Mouse (Mus musculus) spleen, embryonic (tissue): ENCODE data around the gene Rsbn1l.

Experiments used
- CTCF ChIA-PET: fragments of 350-600 bp; sonication (Branson Sonifier 250); formaldehyde crosslinking; loops from one replicate; lab custom pipeline; 2022; lab: Charles Lee

The Rsbn1l gene

GRCm38 (mm10) chr5:20913372-20914275 is 42.6 kb downstream of the Rsbn1l start:
- CTCF ChIA-PET, result interaction anchor here (0.9 to 1.4 kb wide), 6 partner anchors 11 to 60 kb away, joined by 3 to 4 read pairs (median 4); no protein-coding TSS in a partner anchor

DNA sequence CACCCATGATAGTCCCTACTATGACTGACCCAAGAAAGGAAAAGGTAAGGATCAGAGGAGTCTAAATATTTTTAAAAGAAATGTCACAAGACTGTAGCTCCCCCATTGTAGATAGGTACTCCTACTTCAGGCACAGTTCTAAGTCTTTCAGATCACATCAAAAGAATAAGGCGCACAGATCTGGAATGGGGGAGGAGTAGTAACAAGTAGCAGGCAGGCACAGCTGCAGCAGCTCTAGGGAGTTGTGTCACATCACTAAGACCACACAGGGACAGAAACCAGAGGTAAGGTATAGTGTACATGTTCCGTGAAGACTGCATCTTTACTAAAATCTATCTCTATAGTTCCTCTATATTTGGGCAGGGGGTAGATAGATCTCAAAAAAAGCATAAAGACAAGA is 44.5 kb downstream of the Rsbn1l start:
- CTCF ChIA-PET, result interaction anchor here (1.3 kb wide), 1 partner anchor 13 kb away, joined by 4 read pairs; no protein-coding TSS in a partner anchor

DNA sequence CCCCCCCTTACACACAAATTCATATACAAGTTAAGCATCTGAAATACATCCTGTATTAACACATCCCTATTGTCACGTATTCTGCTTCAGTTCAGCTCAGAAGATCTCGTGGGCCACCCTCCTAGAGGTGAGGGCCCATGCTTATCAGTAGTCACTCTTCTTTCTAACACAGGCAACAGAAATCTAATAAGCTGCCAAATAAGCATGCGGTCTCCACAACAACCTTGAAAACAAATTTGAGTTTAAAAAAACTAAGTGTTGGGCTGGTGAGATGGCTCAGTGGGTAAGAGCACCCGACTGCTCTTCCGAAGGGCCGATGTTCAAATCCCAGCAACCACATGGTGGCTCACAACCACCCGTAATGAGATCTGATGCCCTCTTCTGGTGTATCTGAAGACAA is 50.0 kb downstream of the Rsbn1l start:
- CTCF ChIA-PET, result no interaction called here

GRCm38 (mm10) chr5:20905437-20905836 is 50.8 kb downstream of the Rsbn1l start:
- CTCF ChIA-PET, result no interaction called here

DNA sequence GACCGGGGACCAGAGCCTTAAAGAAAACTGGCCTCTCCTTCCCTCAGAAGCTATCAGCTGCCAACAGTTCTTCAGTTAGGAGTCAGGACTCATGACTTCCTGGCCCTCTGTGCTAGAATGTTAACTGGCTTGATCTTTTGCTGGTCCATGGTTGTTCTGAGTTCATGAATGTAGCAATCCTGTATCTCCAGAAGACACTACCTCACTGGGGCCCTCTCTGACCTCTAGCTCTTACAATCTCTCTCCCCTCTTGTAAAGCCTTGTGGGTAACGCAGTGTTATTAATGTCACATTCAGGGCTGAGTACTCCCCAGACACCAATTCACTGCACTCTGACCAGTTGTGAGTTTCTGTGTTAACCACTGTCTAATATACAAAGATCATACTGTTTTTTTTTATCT is 51.6 kb downstream of the Rsbn1l start:
- CTCF ChIA-PET, result no interaction called here

- CTCF ChIA-PET, result no interaction called here
Measured at GRCm38 (mm10) chr5:20897446-20898167, 58.6 kb downstream of the Rsbn1l start.

- CTCF ChIA-PET, result no interaction called here
Measured at GRCm38 (mm10) chr5:20884036-20884620, 72.1 kb downstream of the Rsbn1l start.

GRCm38 (mm10) chr5:20881915-20882800 is 74.0 kb downstream of the Rsbn1l start, which contains the start of the genes Phtf2 and Tmem60:
TSS of gene Phtf2 (minus strand) at chr5:20882124.
TSS of gene Tmem60 (plus strand) at chr5:20882191.
- CTCF ChIA-PET, result no interaction called here

- CTCF ChIA-PET, result no interaction called here
Measured at GRCm38 (mm10) chr5:20880797-20881775, 75.1 kb downstream of the Rsbn1l start.

DNA sequence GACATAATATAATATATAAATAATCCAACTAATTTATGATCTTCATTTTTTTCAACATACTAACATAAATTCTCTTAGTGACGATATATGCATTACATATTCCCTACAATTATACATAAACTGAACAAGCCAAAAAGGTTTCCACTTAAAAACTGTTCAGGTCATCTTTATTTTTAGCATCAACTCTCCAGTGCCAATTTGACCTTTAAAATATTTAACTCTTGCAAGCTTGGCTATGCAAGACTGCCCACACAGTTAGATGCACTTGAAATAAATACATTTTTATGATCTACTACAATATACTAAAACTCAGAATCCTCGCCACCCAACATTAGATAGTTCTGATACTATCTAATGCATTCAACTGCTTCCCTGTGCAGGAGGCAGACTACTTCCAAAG is 75.8 kb downstream of the Rsbn1l start:
- CTCF ChIA-PET, result interaction anchor here (0.7 kb wide), 1 partner anchor 106 kb away, joined by 11 read pairs; no protein-coding TSS in a partner anchor

- CTCF ChIA-PET, result no interaction called here
Measured at GRCm38 (mm10) chr5:20876934-20877426, 79.2 kb downstream of the Rsbn1l start.

GRCm38 (mm10) chr5:20873146-20873545 is 83.1 kb downstream of the Rsbn1l start:
- CTCF ChIA-PET, result no interaction called here

DNA sequence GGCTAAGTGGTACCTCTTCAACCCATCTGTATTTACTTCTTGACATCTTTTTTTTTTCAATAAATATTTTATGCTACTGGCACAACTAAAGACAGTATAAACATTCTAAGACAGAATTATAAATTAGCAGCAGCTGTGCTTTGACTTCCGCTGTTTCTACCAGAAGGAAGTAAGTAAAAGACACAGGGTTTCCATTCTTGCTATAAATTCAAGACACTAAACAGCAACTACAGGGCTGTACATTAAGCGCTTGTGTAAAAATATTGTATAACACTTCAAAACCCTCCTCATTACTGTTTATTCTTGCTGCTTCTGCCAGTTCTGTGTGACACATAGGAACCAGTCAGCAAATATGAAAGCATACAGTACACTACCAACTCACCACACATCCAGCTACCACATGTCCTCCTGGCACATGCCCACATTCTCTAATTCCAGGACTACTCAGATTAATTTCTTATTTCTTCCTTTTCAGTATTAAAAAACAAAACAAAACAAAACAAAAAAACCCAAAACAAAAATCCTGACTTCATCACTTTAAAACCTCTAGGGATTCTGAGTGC is 90.9 kb downstream of the Rsbn1l start:
- CTCF ChIA-PET, result interaction anchor here (0.7 kb wide), 1 partner anchor 492 kb away, joined by 3 read pairs; no protein-coding TSS in a partner anchor

GRCm38 (mm10) chr5:20864216-20864969 is 91.8 kb downstream of the Rsbn1l start:
- CTCF ChIA-PET, result no interaction called here

- CTCF ChIA-PET, result no interaction called here
Measured at GRCm38 (mm10) chr5:20861901-20862300, 94.3 kb downstream of the Rsbn1l start.

DNA sequence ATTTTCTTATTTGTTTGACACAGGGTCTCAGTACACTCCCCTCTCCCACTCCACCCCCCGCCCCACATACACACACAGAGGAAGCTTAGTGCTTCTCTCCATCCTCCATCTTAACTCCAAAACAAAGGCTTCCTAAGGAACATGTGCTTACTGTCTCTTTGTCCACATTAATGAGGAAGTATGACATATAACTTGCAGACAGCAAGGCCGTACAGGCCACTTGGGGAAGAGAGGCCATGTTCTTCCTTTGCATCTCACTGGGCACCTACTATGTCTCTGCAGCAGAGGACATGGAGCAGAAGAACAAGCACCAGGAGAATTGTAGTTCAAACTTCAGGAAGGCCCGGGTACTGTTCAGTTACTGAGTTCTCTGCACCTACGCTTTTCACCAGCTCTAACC is 95.6 kb downstream of the Rsbn1l start:
- CTCF ChIA-PET, result interaction anchor here (0.6 kb wide), 1 partner anchor 18 kb away, joined by 3 read pairs; no protein-coding TSS in a partner anchor

- CTCF ChIA-PET, result no interaction called here
Measured at GRCm38 (mm10) chr5:20858404-20858803, 97.8 kb downstream of the Rsbn1l start.

- CTCF ChIA-PET, result interaction anchor here (0.5 to 1.4 kb wide), 2 partner anchors 15 to 1434 kb away, joined by 3 read pairs; no protein-coding TSS in a partner anchor
Measured at GRCm38 (mm10) chr5:20855066-20855465, 101.1 kb downstream of the Rsbn1l start.
